Comparison of ENCODE assay signal across 26 mouse cellular contexts in genomic region chr8:106714297-106714696, GRCm38 (mm10). TPM values are rescaled to one million over a fixed set of nuclear protein-coding genes. Genes with fewer than 3 reads are reported as not detected.
DNase-seq lines count a peak whose midpoint lies in the region; ATAC-seq and TF ChIP-seq lines count a peak whose summit lies in the region.
"Had no signal": no experiment of that assay in that cellular context is flagged by ENCODE, and none has a peak within 500 bp of the region (broad histone marks: within the 10 kb centered on the region; RNA-seq: fewer than 3 reads in every experiment).

No protein-coding gene starts in this region.

- no peak overlapping the region for H3K4me2 ChIP-seq in heart, embryonic 11.5 days
- H3K4me2 ChIP-seq in heart, embryonic 16.5 days (ENCODE audit: low read depth, low read length): no peak overlapping the region
- no peak overlapping the region for H3K4me2 ChIP-seq in CH12.LX (ENCODE audit: insufficient read depth, low read depth, poor library complexity, severe bottlenecking)
- H3K4me2 ChIP-seq: limb, embryonic 15.5 days; liver, embryonic 13.5 days had no signal

- H3K4me1 ChIP-seq in heart, embryonic 11.5 days (ENCODE audit: control insufficient read depth, insufficient read depth, low read length): peaks cover 12% of the 10 kb centered on the region
- peaks cover 18% of the 10 kb centered on the region for H3K4me1 ChIP-seq in heart, embryonic 16.5 days (ENCODE audit: control insufficient read depth, insufficient read depth, low read length)
- peaks cover 3 to 46% of the 10 kb centered on the region in 2 experiments; a peak in 2 of 4 replicates for H3K4me1 ChIP-seq in CH12.LX (ENCODE audit: control insufficient read depth in 1 of 2, insufficient read depth in 2 of 2)
- H3K4me1 ChIP-seq in embryonic facial prominence, embryonic 10.5 days: peaks cover 15% of the 10 kb centered on the region

- TF ChIP-seq RAD21 in CH12.LX (IDR thresholded peaks at IDR 0.05; ENCODE audit: low read depth, low read length): no peak

- H3K4me3 ChIP-seq in heart, embryonic 11.5 days (ENCODE audit: low read depth, low read length): no peak overlapping the region
- no peak overlapping the region for H3K4me3 ChIP-seq in heart, embryonic 16.5 days (ENCODE audit: low read length)
- H3K4me3 ChIP-seq in CH12.LX (replicated peaks in 1 of 3; ENCODE audit: low read depth in 2 of 3, low read length in 2 of 3, poor library complexity in 1 of 3): no peak overlapping the region
- H3K4me3 ChIP-seq in embryonic facial prominence, embryonic 10.5 days: no peak overlapping the region
- H3K4me3 ChIP-seq: hindbrain, embryonic 10.5 days; limb, embryonic 10.5 days; limb, embryonic 15.5 days; liver, embryonic 13.5 days; megakaryocyte, embryonic 14.5 days had no signal

- no peak for DNase-seq in heart, adult 8-10 months (ENCODE audit: low spot score)
- no peak for DNase-seq in heart, postnatal 4 days
- DNase-seq in CH12.LX (ENCODE audit: extremely low read depth): peak; percentile 66
- no peak for DNase-seq in embryonic facial prominence, embryonic 10.5 days (ENCODE audit: low spot score)
- DNase-seq in cerebellum, postnatal 36 days: no peak
- DNase-seq: adrenal gland, adult 8-10 months; B cell, adult 2 months; cerebellum, adult 11-12 months; cerebellum, adult 9-11 months; kidney, adult 11 months; kidney, postnatal 14 days; layer of hippocampus, adult 9-11 months; liver, embryonic 13.5 days; lung, adult 18-20 months; lung, postnatal 4 days; midbrain, embryonic 14.5 days; right cerebral cortex, postnatal 14 days had no signal

- ATAC-seq in heart, embryonic 11.5 days (replicated peaks; ENCODE audit: insufficient number of reproducible peaks, low FRiP score, low TSS enrichment): no peak
- ATAC-seq in heart, embryonic 16.5 days (replicated peaks; ENCODE audit: extremely low read depth, insufficient read depth, low FRiP score): peak; percentile 37; the same call in 1 of the 2 replicates
- no peak for ATAC-seq in inflammation-experienced regulatory T-cells, adult 6 months
- ATAC-seq: forebrain, embryonic 14.5 days; lung, postnatal 0 days had no signal

- H3K36me3 ChIP-seq in heart, embryonic 11.5 days (ENCODE audit: control insufficient read depth, insufficient read depth, low read length): no peaks in the 10 kb centered on the region
- no peaks in the 10 kb centered on the region for H3K36me3 ChIP-seq in heart, embryonic 16.5 days (ENCODE audit: control insufficient read depth, insufficient read depth)
- peaks cover 0 to 39% of the 10 kb centered on the region in 2 experiments for H3K36me3 ChIP-seq in CH12.LX (replicated peaks in 1 of 2; ENCODE audit: control insufficient read depth in 1 of 2, insufficient read depth in 1 of 2, low read length in 1 of 2)
- H3K36me3 ChIP-seq in embryonic facial prominence, embryonic 10.5 days (replicated peaks): peaks cover 14% of the 10 kb centered on the region
- H3K36me3 ChIP-seq: limb, embryonic 15.5 days had no signal

- in situ Hi-C loops in CH12.LX (cut with MboI; ENCODE audit: low pct_ligation_motif_present, low pct_unique_long_range_greater_than_20kb, low sequenced_read_pairs): no loop called here

- no peak for TF ChIP-seq POLR2A in CH12.LX (IDR thresholded peaks at IDR 0.05; ENCODE audit: low read depth, low read length)

- TF ChIP-seq CTCF in CH12.LX (conservative IDR thresholded peaks at IDR 0.05 in 1 of 2, IDR thresholded peaks at IDR 0.05 in 1 of 2; ENCODE audit: low read depth in 2 of 2, low read length in 2 of 2): no peak

- no peak overlapping the region for H3K9ac ChIP-seq in heart, embryonic 11.5 days (ENCODE audit: low read depth, low read length)
- peak overlapping the region; percentile 4; the same call in 1 of the 2 replicates for H3K9ac ChIP-seq in heart, embryonic 16.5 days (ENCODE audit: low read length)
- no peak overlapping the region for H3K9ac ChIP-seq in CH12.LX (ENCODE audit: insufficient read depth, low read depth)
- H3K9ac ChIP-seq: limb, embryonic 15.5 days; liver, embryonic 13.5 days had no signal

- dilution Hi-C loops in CH12.LX (cut with MboI; ENCODE audit: extremely low pct_ligation_motif_present, extremely low pct_unique_long_range_greater_than_20kb, low sequenced_read_pairs): no loop called here

- no peaks in the 10 kb centered on the region for H3K79me2 ChIP-seq in CH12.LX (replicated peaks; ENCODE audit: control insufficient read depth, extremely low read depth, insufficient read depth, poor library complexity, severe bottlenecking)

- no peaks in the 10 kb centered on the region for H3K9me3 ChIP-seq in heart, embryonic 11.5 days (replicated peaks; ENCODE audit: control insufficient read depth, low read length)
- H3K9me3 ChIP-seq in heart, embryonic 16.5 days (replicated peaks; ENCODE audit: control insufficient read depth, low read length): no peaks in the 10 kb centered on the region
- H3K9me3 ChIP-seq in CH12.LX (replicated peaks; ENCODE audit: low read length): no peaks in the 10 kb centered on the region
- H3K9me3 ChIP-seq in embryonic facial prominence, embryonic 10.5 days: no peaks in the 10 kb centered on the region
- H3K9me3 ChIP-seq: hindbrain, embryonic 10.5 days; limb, embryonic 10.5 days; limb, embryonic 15.5 days; liver, embryonic 13.5 days; megakaryocyte, embryonic 14.5 days had no signal

- WGBS in heart, embryonic 11.5 days (ENCODE audit: insufficient replicate concordance): 48% methylated on average over 4 of the region's 4 CpGs
- WGBS in heart, embryonic 16.5 days: 34% methylated on average over 4 of the region's 4 CpGs
- 62% methylated on average over 4 of the region's 4 CpGs for WGBS in embryonic facial prominence, embryonic 10.5 days

- no peak for TF ChIP-seq EP300 in CH12.LX (IDR thresholded peaks at IDR 0.05; ENCODE audit: low read length)

- no peaks in the 10 kb centered on the region for H3K27me3 ChIP-seq in heart, embryonic 11.5 days (ENCODE audit: control insufficient read depth, insufficient read depth, low read length)
- no peaks in the 10 kb centered on the region for H3K27me3 ChIP-seq in heart, embryonic 16.5 days (ENCODE audit: control insufficient read depth, insufficient read depth, low read length)
- no peaks in the 10 kb centered on the region for H3K27me3 ChIP-seq in CH12.LX (replicated peaks)
- no peaks in the 10 kb centered on the region for H3K27me3 ChIP-seq in embryonic facial prominence, embryonic 10.5 days (replicated peaks; ENCODE audit: low read depth, poor library complexity, severe bottlenecking)
- H3K27me3 ChIP-seq: limb, embryonic 15.5 days; liver, embryonic 13.5 days had no signal

- peak overlapping the region; percentile 84 for H3K27ac ChIP-seq in heart, embryonic 11.5 days (ENCODE audit: low read depth, low read length)
- peak overlapping the region; percentile 61 for H3K27ac ChIP-seq in heart, embryonic 16.5 days (ENCODE audit: low read length)
- no peak overlapping the region for H3K27ac ChIP-seq in CH12.LX (ENCODE audit: insufficient read depth, low read depth)
- peak overlapping the region; percentile 41 for H3K27ac ChIP-seq in embryonic facial prominence, embryonic 10.5 days (replicated peaks)
- H3K27ac ChIP-seq: hindbrain, embryonic 10.5 days; limb, embryonic 10.5 days; limb, embryonic 15.5 days; liver, embryonic 13.5 days had no signal

TF ChIP-seq in CH12.LX, 34 proteins besides CTCF, POLR2A, EP300 and RAD21:
- TF ChIP-seq CHD1 (IDR thresholded peaks at IDR 0.05; ENCODE audit: low read depth, low read length): no peak

RNA-seq across cellular contexts. Expression of gene Tango6, which starts 31.4 kb away (rescaled TPM):
- 5.1 and 5.9 TPM in 2 replicates for polyA plus RNA-seq in heart, embryonic 11.5 days (2014; fragmentation: Nextera tagmentation; extraction: Ambion mirVana)
- 10 to 100 TPM in 3 of 4 experiments, 1 to 10 TPM in 1; 9.9 to 11.0 (median 10.8) TPM for total RNA-seq in heart, adult 8-10 months (2022)
- polyA plus RNA-seq in heart, embryonic 16.5 days (2015; fragmentation: Nextera tagmentation; extraction: Ambion mirVana): 7.6 and 7.7 TPM in 2 replicates
- total RNA-seq in heart, postnatal 4 days (2021): 10 to 100 TPM; 10.4 to 10.5 TPM
- total RNA-seq in CH12.LX (2012; rRNA removed) (4.3 and 4.5 TPM in 2 replicates), CH12.LX (2014; rRNA removed) (2.1 and 2.9 TPM in 2 replicates)
- 5.6 and 6.4 TPM in 2 replicates for polyA plus RNA-seq in CH12.LX (2012; ENCODE audit: insufficient read length, low read depth)
- 16.3 and 16.8 TPM in 2 replicates for polyA plus RNA-seq in embryonic facial prominence, embryonic 10.5 days (2016; fragmentation: Nextera tagmentation; extraction: Ambion mirVana)
- 1 to 10 TPM; 2.7 to 9.7 (median 7.2) TPM for polyA plus RNA-seq in inflammation-experienced regulatory T-cells, adult 6 months (2017; shearing (Covaris generic))
